Mouse (Mus musculus): ENCODE results near the gene 4930444G20Rik.
A peak's percentile ranks its signal among the peaks of the same experiment; 100 is the strongest.
"Not testable (repeated sequence)": the region's sequence is repeated elsewhere in the genome, so short reads cannot be mapped to it uniquely, and the experiment has no call there.

The 4930444G20Rik gene

GRCm38 (mm10) chr10:22067979-22068378 lies at the start of gene 4930444G20Rik:
Gene 4930444G20Rik (minus strand): TSS chr10:22068079.
- DNase-seq = not testable (repeated sequence)

GRCm38 (mm10) chr10:22074531-22074930 lies 6.7 kb upstream of the 4930444G20Rik start:
- no peak for DNase-seq

- peak; percentile 37 to 42 for DNase-seq
Observed at GRCm38 (mm10) chr10:22072739-22073138, 4.9 kb upstream of the 4930444G20Rik start.

DNA sequence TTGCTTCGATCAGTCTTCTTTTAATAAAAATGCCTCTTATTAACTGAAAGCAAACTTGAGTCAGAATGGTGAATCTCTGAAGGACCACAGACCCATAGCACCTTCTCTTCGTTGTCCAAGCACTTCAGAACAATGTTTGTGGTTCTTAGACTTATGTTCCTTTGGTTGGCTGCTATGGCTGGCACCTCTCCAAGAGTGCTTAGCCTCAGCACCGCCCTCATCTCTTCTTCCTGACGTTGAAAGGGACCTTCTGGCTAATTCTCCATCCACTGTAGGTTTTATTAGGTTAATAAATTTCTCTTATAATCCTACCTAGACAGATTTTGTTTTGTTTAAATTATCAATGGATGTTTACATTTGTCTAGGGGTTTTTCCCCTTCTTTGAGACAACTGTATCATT lies 2.7 kb upstream of the 4930444G20Rik start:
- no peak for DNase-seq

DNA sequence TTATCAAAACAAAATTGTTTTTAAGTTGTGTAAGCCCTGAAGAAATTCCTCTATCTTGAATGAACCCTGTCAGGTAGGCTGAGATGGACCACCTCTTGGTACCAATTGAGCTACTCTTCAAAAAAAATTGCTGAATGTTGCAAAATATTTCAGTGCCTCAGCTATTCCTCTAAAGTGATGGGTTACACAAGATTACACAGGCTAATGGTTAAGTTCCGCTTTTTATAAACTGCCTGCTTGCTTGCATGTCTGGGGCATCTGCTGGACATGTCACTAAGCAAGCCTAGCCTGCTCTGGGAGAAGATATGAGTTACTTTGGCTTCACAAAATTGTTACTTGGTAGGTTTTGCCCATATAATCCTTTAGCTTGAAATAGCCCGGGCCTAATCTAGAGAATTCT lies 2.3 kb upstream of the 4930444G20Rik start:
- no peak for DNase-seq

DNA sequence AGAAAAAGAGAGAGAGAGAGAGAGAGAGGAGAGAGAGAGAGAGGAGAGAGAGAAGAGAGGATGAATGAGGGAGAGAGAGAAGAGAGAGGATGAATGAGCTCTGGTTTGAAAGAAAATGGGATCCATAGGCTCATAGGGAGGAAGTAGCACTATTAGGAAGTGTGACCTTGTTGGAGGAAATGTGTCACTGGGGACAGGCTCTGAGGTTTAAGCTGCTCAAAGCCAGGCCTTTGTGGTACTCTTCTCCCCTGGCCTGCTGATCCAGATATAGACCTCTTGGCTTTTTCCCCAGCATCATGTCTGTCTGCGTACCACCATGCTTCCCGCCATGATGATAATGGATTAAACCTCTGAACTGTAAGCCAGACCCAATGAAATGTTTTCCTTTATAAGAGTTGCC lies 8.5 kb downstream of the 4930444G20Rik start:
- no peak for DNase-seq

GRCm38 (mm10) chr10:22059026-22059325 lies 8.9 kb downstream of the 4930444G20Rik start:
- no peak for DNase-seq

DNA sequence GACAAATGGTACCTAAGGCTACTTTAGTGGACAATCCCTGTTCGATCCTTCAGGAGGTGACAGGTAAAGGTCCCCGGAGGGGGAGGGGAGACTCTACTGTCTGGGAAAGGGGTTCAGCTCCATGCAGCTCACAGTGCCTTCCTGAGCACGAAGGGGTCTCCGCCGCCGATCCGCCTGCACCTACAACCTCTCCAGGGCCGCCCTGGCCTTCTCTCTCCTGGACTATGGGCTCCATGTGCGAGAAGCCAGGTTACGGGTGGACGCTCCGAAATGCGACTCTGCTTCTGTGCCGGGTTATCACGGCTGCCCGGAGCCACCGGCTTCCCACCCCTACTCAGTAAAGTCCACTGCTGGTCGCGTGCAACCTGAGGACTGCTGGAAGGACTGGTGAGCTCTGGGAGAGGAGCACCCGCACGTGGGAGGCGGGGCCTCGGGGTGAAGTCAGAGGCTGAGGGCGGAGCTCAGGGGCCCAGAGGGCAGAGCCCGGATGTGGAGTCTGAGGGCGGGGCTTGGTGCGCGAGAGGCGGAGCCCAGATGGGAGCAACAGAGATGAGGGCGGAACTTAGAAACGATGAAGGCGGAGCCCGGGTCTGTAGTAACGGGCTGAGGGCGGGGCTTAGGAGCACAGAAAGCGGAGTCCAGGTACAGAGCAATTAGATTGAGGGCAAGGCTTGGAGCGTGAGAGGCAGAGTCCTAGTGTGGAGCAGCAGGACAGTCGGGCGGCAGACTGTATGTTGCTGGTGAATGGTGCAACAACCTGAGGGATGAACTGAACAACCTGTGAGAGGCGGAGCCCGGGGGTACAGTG lies 9.5 kb downstream of the 4930444G20Rik start:
- peak; percentile 98 to 99 for DNase-seq

- DNase-seq = no peak
Observed at GRCm38 (mm10) chr10:22055308-22055707, 12.6 kb downstream of the 4930444G20Rik start.

DNA sequence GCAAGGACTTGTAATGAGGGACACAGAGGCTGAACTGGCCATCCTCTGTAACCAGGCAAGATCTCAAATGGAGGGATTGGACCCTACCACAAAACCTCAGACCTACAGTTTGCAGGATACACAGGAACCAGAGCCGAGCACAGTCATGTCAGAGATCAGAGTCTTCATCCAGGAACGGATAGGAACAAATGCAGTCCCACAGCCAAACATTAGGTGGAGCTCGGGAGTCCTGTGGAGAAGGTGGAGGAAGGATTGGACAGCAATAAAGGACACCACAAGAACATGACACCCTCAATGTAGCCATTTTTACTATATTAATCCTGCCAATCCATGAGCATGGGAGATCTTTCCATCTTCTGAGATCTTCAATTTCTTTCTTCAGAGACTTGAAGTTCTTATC lies 31.6 kb downstream of the 4930444G20Rik start:
- DNase-seq = peak; percentile 60 to 69

DNA sequence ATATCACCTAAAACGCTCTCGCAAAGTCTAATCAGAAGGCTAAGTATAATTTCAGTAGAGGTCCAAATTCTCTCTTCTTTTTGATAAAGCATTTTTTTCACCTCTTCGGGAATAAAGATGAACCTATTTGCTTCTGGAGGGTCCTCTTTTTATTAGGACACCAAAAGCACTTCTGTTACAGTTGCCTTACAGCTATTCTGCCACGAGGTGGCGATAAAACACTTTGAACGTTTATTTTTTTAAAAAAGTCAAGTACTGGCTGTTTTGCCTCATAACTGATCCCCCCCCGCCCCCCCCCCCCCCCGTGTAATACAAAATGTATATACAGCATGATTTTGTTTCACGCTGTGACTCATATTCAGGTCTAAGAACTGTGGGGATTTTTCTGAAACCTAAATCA lies 33.6 kb downstream of the 4930444G20Rik start:
- DNase-seq = peak; percentile 51 to 63

DNA sequence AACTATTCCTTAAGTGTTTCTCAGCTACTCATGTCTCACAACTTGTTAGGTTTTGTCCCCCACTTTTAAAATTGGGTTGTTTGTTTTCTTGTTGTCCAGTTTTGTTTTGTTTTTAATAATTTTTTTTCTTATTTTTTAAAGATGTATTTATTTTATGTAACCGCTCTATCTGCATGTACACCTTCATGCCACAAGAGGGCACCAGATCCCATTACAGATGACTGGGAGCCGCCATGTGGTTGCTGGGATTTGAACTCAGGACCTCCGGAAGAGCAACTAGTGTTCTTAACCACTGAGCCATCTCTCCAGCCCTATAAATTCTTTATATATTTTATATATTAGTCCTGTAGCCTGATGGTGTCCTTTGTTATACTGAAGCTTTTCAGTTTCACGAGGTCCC lies 49.3 kb downstream of the 4930444G20Rik start:
- DNase-seq = no peak

DNA sequence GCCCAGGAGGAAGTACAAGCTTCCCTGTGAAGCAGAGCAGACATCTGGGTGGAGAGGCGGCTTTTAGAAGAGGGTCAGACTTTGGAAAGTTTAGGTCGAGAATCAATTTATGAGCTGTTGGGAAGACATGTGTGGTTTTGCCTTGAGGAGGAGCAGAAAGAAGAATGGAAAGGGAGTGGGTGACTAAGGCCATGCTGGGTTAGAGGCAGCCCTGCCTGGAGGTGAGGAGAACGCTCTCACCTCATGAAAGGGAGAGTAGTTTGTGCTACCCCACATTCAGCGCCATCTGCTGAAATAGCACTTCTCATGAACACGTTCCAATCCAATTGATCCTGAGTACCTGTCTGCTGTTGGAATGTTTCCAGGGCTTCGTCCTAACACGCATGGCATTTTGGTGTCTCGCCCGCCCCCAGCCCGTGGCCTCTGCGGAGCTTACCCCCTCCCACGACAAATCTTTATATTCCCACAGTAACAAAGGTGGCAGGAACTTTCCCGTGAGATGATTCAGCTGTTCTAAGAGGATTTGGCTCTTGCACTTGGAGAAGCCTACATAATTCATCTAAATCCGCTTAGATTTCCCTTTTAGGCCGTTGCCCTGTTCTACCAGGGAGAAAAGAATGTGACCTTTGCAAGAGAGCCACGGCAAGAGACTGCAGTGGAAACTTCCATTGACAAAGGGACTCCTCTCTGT lies 50.3 kb downstream of the 4930444G20Rik start:
- DNase-seq = no peak

Measured in B cell, adult 2 months (primary cell).